Mouse (Mus musculus): ENCODE data around the gene Hoxa9. TPM values are rescaled to one million over a fixed set of nuclear protein-coding genes. Genes with fewer than 3 reads are reported as not detected.

Hoxa9 gene
- polyA plus RNA-seq, 1 experiment from 2014 or later, result 0.26 TPM

- Histone ChIP-seq H3K4me1 (ENCODE audit: insufficient read depth) (peaks cover 9% of the 10 kb centered on the region), H3K36me3 (replicated peaks; ENCODE audit: insufficient read depth, low read length) (no peaks in the 10 kb centered on the region), H3K27ac (ENCODE audit: low read depth) (no peak overlapping the region), H3K27me3 (ENCODE audit: insufficient read depth, low read length) (peaks cover 99% of the 10 kb centered on the region), H3K9ac (replicated peaks) (no peak overlapping the region), H3K9me3 (ENCODE audit: low read length) (no peaks in the 10 kb centered on the region), H3K4me2 (ENCODE audit: low read depth, low read length) (peak overlapping the region; percentile 38), H3K4me3 (ENCODE audit: low read depth, low read length) (peak overlapping the region; percentile 13; the same call in 1 of the 2 replicates)
- 2% methylated on average over 68 of the region's 69 CpGs for WGBS (ENCODE audit: insufficient replicate concordance)
- DNase-seq, result no peak
- TF ChIP-seq CTCF (IDR thresholded peaks at IDR 0.05; ENCODE audit: low read depth) (no peak), EP300 (IDR thresholded peaks at IDR 0.05; ENCODE audit: low read depth) (no peak)
- no peak for ATAC-seq
Observed at GRCm38 (mm10) chr6:52225612-52226568, 5.0 kb downstream of the Hoxa9 start.

GRCm38 (mm10) chr6:52224895-52225611 lies 5.8 kb downstream of the Hoxa9 start:
- WGBS (ENCODE audit: insufficient replicate concordance), result 3% methylated on average over 36 of the region's 36 CpGs
- no peak for TF ChIP-seq EP300 (IDR thresholded peaks at IDR 0.05; ENCODE audit: low read depth)
- TF ChIP-seq CTCF (IDR thresholded peaks at IDR 0.05; ENCODE audit: low read depth), result no peak
- no peaks in the 10 kb centered on the region for H3K36me3 ChIP-seq (replicated peaks; ENCODE audit: insufficient read depth, low read length)
- ATAC-seq, result no peak
- H3K4me2 ChIP-seq (ENCODE audit: low read depth, low read length), result peak overlapping the region; percentile 38; the same call in 1 of the 2 replicates
- H3K4me3 ChIP-seq (ENCODE audit: low read depth, low read length), result no peak overlapping the region
- no peak for DNase-seq
- H3K27me3 ChIP-seq (ENCODE audit: insufficient read depth, low read length), result peaks cover 99% of the 10 kb centered on the region
- peaks cover 9% of the 10 kb centered on the region for H3K4me1 ChIP-seq (ENCODE audit: insufficient read depth)
- no peak overlapping the region for H3K9ac ChIP-seq (replicated peaks)
- no peak overlapping the region for H3K27ac ChIP-seq (ENCODE audit: low read depth)
- H3K9me3 ChIP-seq (ENCODE audit: low read length), result no peaks in the 10 kb centered on the region

- Histone ChIP-seq H3K4me1 (ENCODE audit: insufficient read depth) (peaks cover 9% of the 10 kb centered on the region), H3K9ac (replicated peaks) (no peak overlapping the region), H3K9me3 (ENCODE audit: low read length) (no peaks in the 10 kb centered on the region), H3K27ac (ENCODE audit: low read depth) (no peak overlapping the region), H3K4me2 (ENCODE audit: low read depth, low read length) (no peak overlapping the region), H3K4me3 (ENCODE audit: low read depth, low read length) (0 out of 2 replicates have a peak overlapping the region, but pooled peaks have one; percentile 3), H3K27me3 (ENCODE audit: insufficient read depth, low read length) (peaks cover 99% of the 10 kb centered on the region), H3K36me3 (replicated peaks; ENCODE audit: insufficient read depth, low read length) (no peaks in the 10 kb centered on the region)
- TF ChIP-seq CTCF (IDR thresholded peaks at IDR 0.05; ENCODE audit: low read depth) (no peak), EP300 (IDR thresholded peaks at IDR 0.05; ENCODE audit: low read depth) (no peak)
- DNase-seq (no peak), ATAC-seq (no peak)
- WGBS (ENCODE audit: insufficient replicate concordance), result 7% methylated on average over 24 of the region's 24 CpGs
Observed at GRCm38 (mm10) chr6:52223939-52224760, 6.7 kb downstream of the Hoxa9 start.

GRCm38 (mm10) chr6:52222729-52223128 lies 8.2 kb downstream of the Hoxa9 start:
- Histone ChIP-seq H3K4me1 (ENCODE audit: insufficient read depth) (peaks cover 9% of the 10 kb centered on the region), H3K27me3 (ENCODE audit: insufficient read depth, low read length) (peaks cover 100% of the 10 kb centered on the region), H3K9me3 (ENCODE audit: low read length) (no peaks in the 10 kb centered on the region), H3K4me3 (ENCODE audit: low read depth, low read length) (no peak overlapping the region), H3K27ac (ENCODE audit: low read depth) (no peak overlapping the region), H3K4me2 (ENCODE audit: low read depth, low read length) (no peak overlapping the region), H3K36me3 (replicated peaks; ENCODE audit: insufficient read depth, low read length) (no peaks in the 10 kb centered on the region), H3K9ac (replicated peaks) (no peak overlapping the region)
- ATAC-seq (no peak), DNase-seq (no peak)
- TF ChIP-seq CTCF (IDR thresholded peaks at IDR 0.05; ENCODE audit: low read depth) (no peak), EP300 (IDR thresholded peaks at IDR 0.05; ENCODE audit: low read depth) (no peak)
- WGBS (ENCODE audit: insufficient replicate concordance), result 24% methylated on average over 13 of the region's 13 CpGs

- no peak for DNase-seq
- H3K4me3 ChIP-seq (ENCODE audit: low read depth, low read length), result peak overlapping the region; percentile 58
Observed at GRCm38 (mm10) chr6:52221993-52222685, 8.8 kb downstream of the Hoxa9 start.

More at GRCm38 (mm10) chr6:52221993-52222685, 8.8 kb downstream of the Hoxa9 start:
- no peaks in the 10 kb centered on the region for H3K36me3 ChIP-seq (replicated peaks; ENCODE audit: insufficient read depth, low read length)
- TF ChIP-seq EP300 (IDR thresholded peaks at IDR 0.05; ENCODE audit: low read depth), result no peak
- no peak for TF ChIP-seq CTCF (IDR thresholded peaks at IDR 0.05; ENCODE audit: low read depth)
- peak overlapping the region; percentile 90 for H3K4me2 ChIP-seq (ENCODE audit: low read depth, low read length)
- peaks cover 100% of the 10 kb centered on the region for H3K27me3 ChIP-seq (ENCODE audit: insufficient read depth, low read length)
- no peak overlapping the region for H3K9ac ChIP-seq (replicated peaks)
- no peaks in the 10 kb centered on the region for H3K9me3 ChIP-seq (ENCODE audit: low read length)
- peaks cover 12% of the 10 kb centered on the region for H3K4me1 ChIP-seq (ENCODE audit: insufficient read depth)
- 14% methylated on average over 21 of the region's 21 CpGs for WGBS (ENCODE audit: insufficient replicate concordance)
- ATAC-seq, result 0 out of 2 replicates have a peak, but pooled peaks have one; percentile 3
- H3K27ac ChIP-seq (ENCODE audit: low read depth), result no peak overlapping the region
